Mouse (Mus musculus): ENCODE measurements around the gene Alkbh6. TPM values are rescaled to one million over a fixed set of nuclear protein-coding genes. Genes with fewer than 3 reads are reported as not detected.

Alkbh6 gene
- total RNA-seq, 2 experiments from 2014 or later: 47.1 to 55.1 TPM

DNA sequence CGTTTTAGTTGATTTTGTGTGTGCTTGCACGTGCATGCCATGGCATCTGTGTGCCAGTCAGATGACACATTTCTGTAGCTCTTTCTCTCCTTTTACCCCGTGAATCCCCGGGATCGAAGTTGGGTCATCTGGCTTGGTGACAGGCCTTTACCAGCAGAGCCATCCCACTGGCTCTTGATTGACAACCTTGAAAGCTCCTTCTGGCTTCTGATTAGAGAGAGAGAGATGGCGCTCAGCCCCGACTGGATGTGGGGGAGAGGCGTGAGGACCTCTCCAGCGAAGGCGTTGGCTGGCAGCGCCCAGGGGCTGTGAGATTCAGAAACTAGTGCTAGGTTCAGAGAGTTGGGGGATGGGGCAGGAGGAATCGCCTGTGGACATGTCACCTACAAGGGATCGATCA is 14.7 kb upstream of the Alkbh6 start:
- DNase-seq (ENCODE audit: extremely low spot score in 1 of 2, low spot score in 1 of 2): no peak

DNA sequence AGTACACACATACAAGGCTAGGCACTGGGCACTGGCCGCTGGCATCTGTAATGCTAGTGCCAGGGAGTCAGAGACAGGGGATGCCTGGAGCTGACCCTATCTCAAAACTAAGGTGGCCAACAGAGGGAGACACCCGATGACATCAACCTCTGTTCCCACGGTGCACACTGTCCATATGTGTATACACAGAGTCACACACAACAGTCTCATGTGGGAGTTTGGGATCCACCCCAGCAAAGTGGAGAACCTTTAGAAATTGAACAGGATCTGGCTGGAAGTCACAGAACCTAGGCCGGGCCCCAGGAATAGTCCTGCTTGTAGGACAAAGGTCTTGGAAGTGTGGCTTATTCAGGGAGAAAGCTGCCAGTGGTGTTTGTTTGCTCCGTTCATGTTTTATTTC is 14.2 kb upstream of the Alkbh6 start:
- DNase-seq (ENCODE audit: extremely low spot score in 1 of 2, low spot score in 1 of 2): no peak

DNA sequence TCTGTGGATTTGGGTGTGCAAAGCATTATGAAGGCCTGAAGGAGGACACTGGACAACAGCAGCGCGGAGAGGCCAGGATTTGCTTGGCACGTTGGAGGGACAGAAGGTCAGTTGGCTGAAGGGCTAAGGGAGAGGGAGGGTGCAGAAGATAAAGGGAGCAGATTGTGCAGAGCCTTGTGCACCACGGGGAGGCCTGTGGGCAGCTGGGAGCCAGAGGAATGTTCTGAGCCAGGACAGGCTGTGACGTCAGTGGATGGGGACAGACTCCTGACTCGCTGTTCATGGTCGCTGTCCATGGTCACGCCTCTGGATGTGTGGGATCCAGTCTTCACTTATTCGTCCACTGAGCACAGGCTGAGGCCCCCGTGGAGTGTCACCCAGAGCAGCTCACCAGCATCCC is 13.4 kb upstream of the Alkbh6 start:
- no peak for DNase-seq (ENCODE audit: extremely low spot score in 1 of 2, low spot score in 1 of 2)

DNA sequence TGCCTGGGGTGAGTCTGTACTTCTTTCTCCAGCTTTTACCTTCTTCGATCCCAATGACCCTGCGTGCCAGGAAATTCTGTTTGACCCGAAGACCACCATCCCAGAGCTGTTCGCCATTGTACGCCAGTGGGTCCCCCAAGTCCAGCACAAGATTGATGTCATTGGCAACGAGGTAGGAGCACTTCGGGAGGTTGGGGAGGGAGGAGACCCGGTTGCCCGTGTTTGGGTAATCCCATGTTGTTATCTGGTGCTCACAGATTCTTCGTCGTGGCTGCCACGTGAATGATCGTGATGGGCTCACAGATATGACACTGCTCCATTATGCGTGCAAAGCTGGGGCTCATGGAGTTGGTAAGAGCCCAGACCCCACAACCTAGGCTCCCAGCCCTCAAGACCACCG is 11.7 kb upstream of the Alkbh6 start:
- no peak for DNase-seq (ENCODE audit: extremely low spot score in 1 of 2, low spot score in 1 of 2)

DNA sequence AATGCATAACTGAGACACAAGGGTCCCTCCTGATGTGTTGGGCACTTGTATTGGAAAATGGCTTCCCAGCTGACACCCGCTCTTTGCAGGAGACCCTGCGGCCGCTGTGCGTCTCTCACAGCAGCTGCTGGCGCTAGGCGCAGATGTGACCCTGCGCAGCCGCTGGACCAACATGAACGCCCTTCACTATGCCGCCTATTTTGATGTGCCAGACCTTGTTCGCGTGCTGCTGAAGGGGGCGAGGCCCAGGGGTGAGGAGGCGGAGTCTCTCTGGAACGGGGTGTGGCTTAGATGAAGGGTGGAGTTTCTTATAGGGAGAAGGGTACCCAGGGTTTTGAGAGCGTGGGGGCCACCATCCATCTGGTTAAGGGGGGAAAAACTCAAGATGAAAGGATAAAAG is 11.3 kb upstream of the Alkbh6 start:
- DNase-seq (ENCODE audit: extremely low spot score in 1 of 2, low spot score in 1 of 2): no peak

DNA sequence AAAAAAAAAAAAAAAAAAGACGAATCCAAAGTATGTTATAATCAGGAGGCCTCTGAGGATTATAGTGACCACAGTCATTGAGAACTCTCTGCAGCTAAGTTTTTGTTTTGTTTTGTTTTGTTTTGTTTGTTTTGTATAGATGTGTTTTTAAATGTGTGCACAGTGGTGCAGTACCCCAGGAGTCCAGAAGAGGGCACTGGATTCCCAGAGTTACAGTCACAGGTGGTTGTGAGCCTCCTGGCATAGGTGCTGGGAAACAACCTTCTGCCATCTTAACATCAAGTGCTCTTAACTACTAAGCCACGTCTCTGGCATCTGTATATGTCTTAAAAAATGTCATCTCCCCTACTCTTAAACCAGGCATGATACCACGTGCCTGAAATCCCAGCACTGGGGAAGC is 7.6 kb upstream of the Alkbh6 start:
- DNase-seq (ENCODE audit: extremely low spot score in 1 of 2, low spot score in 1 of 2): peak in 1 of 2 experiments; percentile 58

DNA sequence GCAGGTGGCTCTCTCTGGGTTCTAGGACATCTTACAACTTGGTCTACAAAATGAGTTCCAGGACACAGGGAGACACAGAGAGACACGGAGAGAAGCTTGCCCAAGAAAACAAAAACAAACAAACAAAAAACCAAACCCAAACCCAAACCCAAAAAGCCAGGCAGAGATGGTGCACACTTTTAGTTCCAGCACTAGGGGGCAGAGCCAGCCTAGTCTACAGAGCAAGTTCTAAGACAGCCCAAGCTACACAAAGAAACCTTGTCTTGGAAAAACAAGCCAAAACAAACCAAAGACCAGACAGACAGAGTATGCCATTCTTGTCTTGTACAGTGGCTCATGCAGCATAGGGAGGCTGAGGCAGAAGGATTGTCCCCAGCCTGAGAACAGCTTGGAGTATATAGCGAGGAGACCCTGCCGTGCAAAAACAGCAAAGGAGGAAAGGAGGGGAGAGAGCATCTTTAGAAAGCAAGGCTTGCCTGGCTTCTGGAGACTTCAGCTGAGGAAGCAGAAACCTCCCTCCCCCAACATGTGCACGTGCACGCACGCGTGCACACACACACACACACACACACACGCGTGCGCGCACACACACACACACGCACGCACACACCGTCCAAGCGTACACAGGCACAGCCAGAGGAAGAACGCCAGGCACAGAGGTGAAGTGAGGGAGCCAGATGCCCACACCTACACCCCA is 2.3 kb upstream of the Alkbh6 start:
- no peak for DNase-seq (ENCODE audit: extremely low spot score in 1 of 2, low spot score in 1 of 2)

DNA sequence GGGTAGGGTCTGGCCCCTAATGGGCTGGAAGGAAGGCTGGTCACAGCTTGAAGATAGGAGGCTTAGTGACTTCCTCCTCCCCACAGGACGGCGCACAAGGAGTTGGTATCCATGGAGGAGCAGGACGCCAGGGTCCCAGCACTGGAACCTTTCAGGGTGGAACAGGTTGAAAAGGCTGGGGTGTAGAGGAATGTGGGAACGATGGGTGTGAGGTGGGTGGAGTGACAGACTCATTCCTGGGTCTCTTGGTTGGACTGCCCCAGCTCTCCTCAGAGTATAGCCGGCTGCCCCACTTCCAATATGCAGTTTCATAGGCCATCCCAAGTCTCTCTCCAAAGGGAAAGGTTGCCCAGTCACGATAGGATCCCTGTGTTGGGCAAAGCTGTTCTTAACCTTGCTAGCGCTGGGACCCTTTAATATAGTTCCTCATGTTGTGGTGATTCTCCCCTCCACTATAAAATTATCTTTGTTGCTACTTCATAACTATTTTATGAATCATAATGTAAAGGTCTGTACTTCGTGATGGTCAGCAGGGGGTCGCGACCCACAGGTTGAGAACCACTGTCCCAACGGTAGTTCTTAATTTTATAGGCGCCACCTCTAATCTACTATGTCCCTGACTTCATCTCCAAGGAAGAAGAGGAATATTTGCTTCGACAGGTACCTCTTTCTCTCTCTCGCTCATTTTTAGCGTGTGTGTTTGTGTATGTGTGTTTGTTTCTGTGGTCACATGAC is 1.0 kb downstream of the Alkbh6 start:
- no peak for DNase-seq (ENCODE audit: extremely low spot score in 1 of 2, low spot score in 1 of 2)

DNA sequence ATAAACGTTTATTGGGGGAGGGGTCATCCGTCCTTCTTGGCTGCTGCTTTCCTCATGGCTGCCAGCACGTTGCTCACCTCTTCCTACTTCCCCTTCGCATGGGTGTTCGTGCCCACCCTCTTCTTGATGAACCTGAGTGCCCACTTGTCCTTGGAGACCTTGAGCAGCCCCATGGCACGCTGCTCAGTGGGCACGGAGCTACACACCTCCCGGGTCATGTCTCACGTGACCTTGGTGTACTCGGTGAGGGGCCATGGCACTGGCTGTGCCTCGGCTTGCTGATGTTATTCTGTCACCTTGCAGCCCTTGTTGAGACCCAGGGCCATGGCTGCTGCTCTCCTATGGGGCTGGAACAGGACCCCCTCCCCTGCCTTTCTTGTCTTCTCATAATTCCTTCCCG is 1.6 kb downstream of the Alkbh6 start:
- no peak for DNase-seq (ENCODE audit: extremely low spot score in 1 of 2, low spot score in 1 of 2)

DNA sequence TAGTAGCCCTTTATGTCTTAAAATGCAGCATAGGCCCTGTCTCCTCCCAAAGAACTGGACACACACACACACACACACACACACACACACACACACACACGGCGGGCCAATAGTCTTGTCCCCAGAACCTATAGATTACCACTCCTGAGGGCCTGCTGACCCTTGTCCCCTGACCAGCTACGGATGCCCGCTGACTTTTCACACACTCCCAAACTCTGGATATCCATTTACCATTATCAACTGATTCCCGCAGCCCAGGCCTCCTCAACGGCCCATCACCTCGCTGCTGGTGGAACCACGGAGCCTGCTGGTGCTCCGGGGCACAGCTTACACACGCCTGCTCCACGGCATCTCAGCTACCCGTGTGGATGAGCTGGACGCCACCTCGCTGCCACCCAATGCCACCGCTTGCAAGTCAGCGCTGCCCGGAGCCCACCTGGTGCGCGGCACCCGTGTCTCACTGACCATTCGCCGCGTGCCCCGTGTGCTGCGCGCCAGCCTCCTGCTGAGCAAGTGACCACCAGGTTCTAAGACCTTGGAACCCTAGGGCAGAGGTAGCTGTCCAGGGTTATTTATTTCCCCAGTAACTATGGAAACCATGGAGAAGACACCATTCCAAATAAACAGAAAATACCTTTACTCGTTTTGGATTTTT is 5.3 kb downstream of the Alkbh6 start:
- DNase-seq (ENCODE audit: extremely low spot score in 1 of 2, low spot score in 1 of 2): no peak

DNA sequence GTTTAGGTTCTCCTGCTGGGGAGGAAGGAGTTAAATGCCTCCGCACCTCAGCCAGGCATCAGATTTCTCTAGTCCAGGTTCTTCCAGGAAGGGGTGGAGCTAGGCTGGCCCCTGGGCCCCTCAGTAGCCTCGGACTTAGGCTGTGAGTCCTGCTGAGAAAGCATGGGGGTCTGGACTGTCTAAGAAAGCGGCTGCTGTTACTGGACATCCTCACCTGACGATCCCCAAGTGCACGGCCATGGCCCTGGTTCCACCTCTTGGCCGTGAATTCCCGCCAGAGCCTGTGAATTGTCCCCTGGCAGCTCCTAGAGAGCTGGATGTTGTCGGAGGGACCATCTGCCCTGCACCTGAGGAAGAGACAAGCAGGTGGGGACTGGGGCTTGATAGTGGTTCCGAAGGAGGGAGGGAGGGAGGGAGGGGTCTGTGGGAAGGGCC is 6.2 kb downstream of the Alkbh6 start, which contains the start of gene Syne4:
Syne4 (plus strand) TSS at position 87 of the 435 bp plus-strand sequence.
- no peak for DNase-seq (ENCODE audit: extremely low spot score in 1 of 2, low spot score in 1 of 2)

DNA sequence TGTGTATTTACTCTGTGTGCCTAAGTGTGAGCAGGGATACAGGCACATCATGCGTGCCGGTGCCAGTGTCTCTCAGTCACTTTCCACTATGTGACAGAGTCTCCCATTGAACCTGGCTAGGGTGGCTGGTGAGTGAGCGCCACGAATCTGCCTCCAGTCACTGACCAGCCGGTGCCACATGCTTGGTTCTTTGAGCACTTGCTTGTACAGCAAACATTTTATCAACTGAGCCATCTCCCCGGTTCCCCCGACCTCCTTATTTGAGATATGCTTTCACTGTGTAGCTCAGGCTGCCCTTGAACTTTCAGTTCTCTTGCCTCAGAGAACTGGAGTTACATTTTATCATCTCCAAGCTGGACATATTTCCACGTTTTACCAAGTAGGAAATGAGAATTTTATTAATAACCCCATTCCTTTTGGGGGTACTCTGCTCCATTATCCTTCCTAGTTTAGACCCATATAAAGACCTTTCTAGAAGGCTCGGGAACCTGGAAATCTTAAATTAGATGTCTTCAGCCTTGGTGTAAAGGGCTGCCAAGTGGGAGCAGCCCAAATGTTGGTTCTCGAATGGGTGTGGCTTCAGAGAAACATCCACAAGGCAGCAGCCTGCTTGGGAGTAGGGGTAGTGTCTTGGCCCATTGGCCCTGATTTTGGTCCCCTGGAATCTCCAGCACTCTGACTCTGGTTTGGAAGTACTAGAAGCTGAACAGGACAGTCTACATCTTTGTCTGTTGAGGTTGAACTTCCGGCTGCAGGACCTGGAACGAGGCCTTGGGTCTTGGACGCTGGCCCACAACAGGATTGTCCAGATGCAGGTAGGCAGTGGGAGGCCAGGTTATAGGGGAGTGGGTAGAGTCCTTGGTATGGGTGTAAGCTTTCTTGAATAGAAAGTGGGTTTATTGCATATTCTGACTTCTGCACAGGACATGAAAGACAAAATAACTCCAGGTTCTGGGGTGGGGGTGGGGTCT is 7.3 kb downstream of the Alkbh6 start:
- DNase-seq (ENCODE audit: extremely low spot score in 1 of 2, low spot score in 1 of 2): no peak

DNA sequence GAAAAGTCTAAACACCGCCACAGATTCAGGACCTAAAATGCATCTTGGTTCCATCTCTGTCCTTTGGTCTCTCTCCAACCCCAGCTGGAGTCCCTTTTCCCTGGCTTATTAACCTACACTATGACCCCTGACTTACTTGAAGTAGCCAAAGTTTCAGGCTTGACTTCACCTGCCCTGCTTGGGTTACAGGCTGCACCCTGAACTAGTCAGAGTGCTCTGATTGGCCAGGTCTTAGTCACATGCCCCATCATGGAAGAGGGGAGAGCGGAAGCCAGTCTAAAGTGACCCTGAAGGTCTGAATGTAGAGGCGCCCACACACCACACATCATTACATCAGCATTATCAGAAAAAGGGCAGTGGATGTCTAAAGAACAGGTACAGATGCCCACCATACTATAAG is 9.6 kb downstream of the Alkbh6 start:
- DNase-seq (ENCODE audit: extremely low spot score in 1 of 2, low spot score in 1 of 2): no peak

DNA sequence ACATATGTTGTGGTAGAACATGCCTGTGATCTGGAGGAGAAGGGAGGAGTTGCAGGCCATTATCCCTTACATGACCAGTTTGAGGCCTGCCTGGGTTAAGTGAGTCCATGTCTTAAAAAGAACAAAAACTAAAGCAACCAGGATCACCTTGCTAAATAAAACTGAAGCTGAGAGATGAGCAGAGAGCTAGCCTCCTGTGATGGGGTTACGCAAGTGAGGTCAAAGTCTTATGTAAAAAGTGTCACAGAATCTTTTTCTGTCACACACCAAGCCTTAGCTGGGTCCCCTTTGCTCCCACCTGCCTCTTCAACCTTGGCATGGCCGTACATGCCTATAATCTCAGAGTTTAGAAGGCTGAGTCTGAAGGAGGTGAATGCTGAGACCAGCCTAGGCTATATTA is 12.4 kb downstream of the Alkbh6 start:
- no peak for DNase-seq (ENCODE audit: extremely low spot score in 1 of 2, low spot score in 1 of 2)

DNA sequence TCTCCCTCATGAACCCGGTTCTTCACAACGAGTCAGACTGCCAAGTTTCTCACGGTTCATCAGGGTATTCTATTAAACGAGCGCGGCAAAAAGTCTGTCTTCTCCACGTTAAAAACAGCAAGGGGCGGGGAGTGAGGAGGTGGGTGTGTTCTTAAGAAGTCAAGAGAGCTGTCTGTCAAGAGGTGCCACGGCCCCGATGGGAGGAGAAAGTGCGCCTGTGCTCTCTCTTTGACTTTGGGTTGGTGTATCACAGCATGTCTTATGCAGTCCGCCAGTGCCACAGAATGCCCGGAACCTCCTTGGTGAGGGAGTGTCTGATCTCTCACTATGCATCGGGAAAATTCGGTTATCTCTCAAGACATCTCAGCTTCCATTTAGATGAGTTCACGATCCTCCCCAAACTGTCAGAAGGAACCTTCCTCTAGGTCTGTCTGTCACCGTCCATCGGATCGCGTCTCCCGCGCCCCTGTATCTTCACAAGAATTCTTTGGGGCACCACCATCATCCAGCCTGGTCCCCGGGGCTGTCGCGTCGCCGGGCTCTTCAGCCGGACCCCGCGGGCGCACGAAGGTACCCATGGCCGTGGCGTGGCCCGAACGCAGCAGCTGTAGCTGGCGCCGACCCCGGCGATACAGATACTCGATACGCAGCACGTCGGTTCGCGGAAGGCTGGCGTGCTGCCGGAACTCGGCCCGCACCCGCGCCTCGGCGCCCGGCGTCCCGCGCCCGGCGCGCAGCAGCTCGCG is 13.2 kb downstream of the Alkbh6 start, which contains the start of gene E130208F15Rik:
E130208F15Rik (plus strand) TSS at position 202 of the 746 bp plus-strand sequence.
- DNase-seq (ENCODE audit: extremely low spot score in 1 of 2, low spot score in 1 of 2): peak in 1 of 2 experiments; percentile 46

DNA sequence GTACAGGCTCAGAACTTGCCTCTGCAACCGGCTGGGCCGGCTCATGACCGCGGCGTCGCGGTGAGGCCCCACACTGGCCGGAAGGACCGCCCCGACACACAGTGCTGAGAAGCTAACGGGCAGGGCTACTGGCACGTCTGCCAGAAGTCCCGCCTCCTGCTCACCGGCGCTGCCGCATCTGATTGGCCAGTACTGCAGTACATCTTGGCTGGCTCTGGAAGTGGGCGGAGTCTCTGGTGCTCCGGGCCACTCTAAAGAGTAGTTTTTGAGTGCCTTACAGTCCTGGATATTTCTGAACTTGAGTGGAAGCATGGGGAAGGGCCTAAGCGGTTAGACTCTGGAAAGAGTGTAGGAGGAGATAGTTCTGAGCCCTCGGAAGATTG is 13.8 kb downstream of the Alkbh6 start:
- DNase-seq (ENCODE audit: extremely low spot score in 1 of 2, low spot score in 1 of 2): peak; percentile 88 to 89

DNA sequence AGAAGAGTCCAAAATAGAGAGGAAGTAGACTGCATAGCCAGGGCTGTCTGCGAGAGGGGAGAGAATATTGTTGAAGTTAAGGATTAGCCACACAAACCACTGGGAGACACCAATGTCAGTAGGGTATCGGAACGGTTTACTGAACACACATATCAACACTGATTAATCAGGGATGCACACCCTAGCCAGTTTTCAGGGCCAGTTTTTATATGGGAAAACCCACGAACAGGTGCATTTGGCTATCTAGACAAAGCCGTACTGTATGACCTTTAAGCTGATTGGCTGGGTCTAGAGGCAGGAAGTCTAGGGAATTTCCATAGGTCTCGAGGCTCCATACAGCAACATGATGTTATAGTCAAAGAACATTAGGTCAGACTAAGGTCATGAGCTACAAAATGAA is 14.3 kb downstream of the Alkbh6 start:
- DNase-seq (ENCODE audit: extremely low spot score in 1 of 2, low spot score in 1 of 2): no peak

DNA sequence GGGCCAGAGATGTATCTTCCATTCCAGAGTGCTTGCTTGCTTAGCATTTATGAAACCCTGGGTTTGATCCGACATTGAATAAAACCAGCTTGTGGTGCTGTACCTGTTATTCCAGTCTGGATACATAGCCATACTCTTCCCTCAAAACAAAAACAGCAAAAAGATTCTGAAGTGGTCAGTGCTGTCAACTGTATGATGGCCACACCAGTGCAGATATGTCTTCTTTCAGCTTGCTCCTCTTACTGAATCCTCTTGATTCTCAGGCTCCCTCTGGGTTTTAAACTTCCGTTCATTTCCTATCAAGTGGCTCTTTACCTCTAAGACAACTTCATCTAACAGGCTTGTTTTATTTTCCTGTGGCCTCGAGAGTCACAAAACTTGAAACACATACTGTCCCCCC is 15.3 kb downstream of the Alkbh6 start, which contains the start of gene Sdhaf1:
Sdhaf1 (minus strand) TSS at position 101 of the 400 bp plus-strand sequence.
- DNase-seq (ENCODE audit: extremely low spot score in 1 of 2, low spot score in 1 of 2): no peak

DNA sequence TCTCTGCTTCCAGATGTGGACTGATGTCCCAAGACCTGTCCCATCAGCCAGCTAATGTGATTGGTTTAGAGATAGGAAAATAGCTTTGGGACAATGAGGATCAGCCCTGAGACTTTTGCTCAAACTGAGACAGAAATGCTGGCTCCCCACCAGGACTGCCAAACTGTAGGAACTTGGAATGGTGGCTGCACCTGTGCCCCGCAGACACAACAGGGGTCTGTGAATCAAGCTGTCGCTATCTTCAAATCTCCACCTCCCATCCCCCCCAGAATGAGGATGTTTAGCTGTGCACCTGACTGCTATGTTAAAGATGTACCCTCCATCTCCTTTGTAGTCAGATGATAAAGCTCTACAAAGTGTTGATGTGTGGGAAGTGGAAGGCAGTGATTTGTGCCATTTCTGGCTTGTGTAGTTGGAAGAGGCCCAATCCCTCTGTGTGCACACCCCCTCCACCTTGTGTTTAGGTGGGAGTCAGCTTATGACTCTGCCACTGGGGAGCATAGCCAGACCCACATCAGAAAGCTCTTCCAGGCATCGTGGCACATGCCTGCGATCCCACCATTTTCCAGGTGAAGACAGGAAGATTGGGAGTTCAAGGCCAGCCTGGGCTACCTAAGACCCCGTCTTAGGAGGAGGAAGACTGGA is 15.9 kb downstream of the Alkbh6 start:
- DNase-seq (ENCODE audit: extremely low spot score in 1 of 2, low spot score in 1 of 2): no peak
